Comparison of ENCODE assay signal across 9 mouse cellular contexts in genomic region chr19:11611541-11611945, GRCm38 (mm10). TPM values are rescaled to one million over a fixed set of nuclear protein-coding genes. Genes with fewer than 3 reads are reported as not detected.
DNase-seq lines count a peak whose midpoint lies in the region; ATAC-seq and TF ChIP-seq lines count a peak whose summit lies in the region.
"Had no signal": no experiment of that assay in that cellular context is flagged by ENCODE, and none has a peak within 500 bp of the region (broad histone marks: within the 10 kb centered on the region; RNA-seq: fewer than 3 reads in every experiment).

No protein-coding gene starts in this region.

- in situ Hi-C loops in ES-E14 (cut with MboI; ENCODE audit: low sequenced_read_pairs in 2 of 2, unreplicated experiment in 2 of 2): no loop called here

- H3K9ac ChIP-seq in ES-E14 (ENCODE audit: insufficient read depth, low read depth, low read length, poor library complexity, severe bottlenecking): no peak overlapping the region

- H3K27me3 ChIP-seq in heart, embryonic 10.5 days (ENCODE audit: insufficient read depth, poor library complexity, severe bottlenecking): no peaks in the 10 kb centered on the region

- intact Hi-C loops in left cerebral cortex, postnatal 25 days (cut with DNase I): loop anchor here (1.0 kb wide), 1 partner anchor 157 kb away; no protein-coding TSS in a partner anchor

- ATAC-seq in common myeloid progenitor, adult 5-6 weeks (replicated peaks; ENCODE audit: low read depth, poor library complexity, severe bottlenecking): peak; percentile 62

- H3K27ac ChIP-seq in heart, embryonic 10.5 days: no peak overlapping the region
- H3K27ac ChIP-seq in ES-E14 (ENCODE audit: insufficient read depth, low read depth, low read length, poor library complexity, severe bottlenecking): no peak overlapping the region

- no peak overlapping the region for H3K4me3 ChIP-seq in heart, embryonic 10.5 days
- no peak overlapping the region for H3K4me3 ChIP-seq in ES-E14 (ENCODE audit: insufficient read depth in 1 of 2, low read depth in 1 of 2, low read length in 2 of 2, poor library complexity in 1 of 2, severe bottlenecking in 1 of 2)

- 26% methylated on average over 6 of the region's 6 CpGs for WGBS in heart, embryonic 10.5 days

- no peaks in the 10 kb centered on the region for H3K4me1 ChIP-seq in heart, embryonic 10.5 days
- peaks cover 0 to 2% of the 10 kb centered on the region in 2 experiments; a peak in 1 of 4 replicates for H3K4me1 ChIP-seq in ES-E14 (ENCODE audit: control insufficient read depth in 2 of 2, insufficient read depth in 2 of 2, low read length in 2 of 2, poor library complexity in 1 of 2)

- H3K9me3 ChIP-seq in heart, embryonic 10.5 days: no peaks in the 10 kb centered on the region
- no peaks in the 10 kb centered on the region for H3K9me3 ChIP-seq in ES-E14 (ENCODE audit: control insufficient read depth, insufficient read depth, low read depth, low read length)

- DNase-seq in heart, postnatal 4 days: peak; percentile 16
- DNase-seq in heart, embryonic 10.5 days (ENCODE audit: low spot score): no peak
- DNase-seq in ES-E14 (ENCODE audit: low read depth, low spot score): peak; percentile 40
- DNase-seq in induced T-regulatory cell, adult 2 months (ENCODE audit: low read depth): peak; percentile 76
- peak; percentile 41 to 65 for DNase-seq in left cerebral cortex, postnatal 25 days (ENCODE audit: low spot score in 2 of 2)
- peak; percentile 56 for DNase-seq in mesoderm, embryonic 11.5 days (ENCODE audit: low read depth, low spot score)
- peak; percentile 55 for DNase-seq in telencephalon, adult 2 months (ENCODE audit: low read depth, low spot score)

- no peaks in the 10 kb centered on the region for H3K36me3 ChIP-seq in heart, embryonic 10.5 days
- H3K36me3 ChIP-seq in ES-E14 (ENCODE audit: control insufficient read depth, insufficient read depth, low read length, poor library complexity, severe bottlenecking): no peaks in the 10 kb centered on the region

TF ChIP-seq in ES-E14, 5 proteins besides CTCF, POLR2A, EP300 and RAD21:
- TF ChIP-seq HCFC1 (IDR thresholded peaks at IDR 0.05; ENCODE audit: borderline replicate concordance, insufficient read depth, low read length) (no peak), CHD2 (IDR thresholded peaks at IDR 0.05; ENCODE audit: low read depth, low read length) (no peak), ZNF384 (IDR thresholded peaks at IDR 0.05; ENCODE audit: low read depth, low read length) (no peak), MAFK (IDR thresholded peaks at IDR 0.05; ENCODE audit: insufficient read depth, low read depth, low read length) (no peak), ZC3H11A (IDR thresholded peaks at IDR 0.05; ENCODE audit: borderline replicate concordance, low read depth, low read length) (no peak)

RNA-seq across cellular contexts. Expression of gene Ms4a6d, which starts 6.9 kb away (rescaled TPM):
- total RNA-seq in heart, postnatal 4 days (2021): under 1 TPM; 0.69 to 0.72 TPM
- polyA plus RNA-seq in heart, embryonic 10.5 days (2016; fragmentation: Nextera tagmentation; extraction: Ambion mirVana): 0.41 and 0.48 TPM in 2 replicates
- total RNA-seq in ES-E14 (2012; rRNA removed): 2.3 and 4.0 TPM in 2 replicates
- 0.82 TPM in 1 of 2 replicates, not detected in the other for total RNA-seq in common myeloid progenitor, adult 5-6 weeks (2017)
- total RNA-seq in left cerebral cortex, postnatal 25 days (2021): 1 to 10 TPM; 1.2 to 1.8 TPM

RNA-seq across cellular contexts. Expression of gene Ms4a2, which starts 12.0 kb away (rescaled TPM):
- under 1 TPM; 0.36 to 0.38 TPM for total RNA-seq in heart, postnatal 4 days (2021)
- polyA plus RNA-seq in heart, embryonic 10.5 days (2016; fragmentation: Nextera tagmentation; extraction: Ambion mirVana): 0.16 and 0.31 TPM in 2 replicates
- total RNA-seq in ES-E14 (2012; rRNA removed): not detected in 2 replicates
- 54.6 and 59.7 TPM in 2 replicates for total RNA-seq in common myeloid progenitor, adult 5-6 weeks (2017)
- total RNA-seq in left cerebral cortex, postnatal 25 days (2021): not detected
- total RNA-seq: left cerebral cortex, postnatal 36 days had no signal

RNA-seq across cellular contexts. Expression of gene Ms4a3, which starts 29.1 kb away (rescaled TPM):
- total RNA-seq in heart, postnatal 4 days (2021): not detected
- not detected in 2 replicates for polyA plus RNA-seq in heart, embryonic 10.5 days (2016; fragmentation: Nextera tagmentation; extraction: Ambion mirVana)
- total RNA-seq in ES-E14 (2012; rRNA removed): not detected in 2 replicates
- 31.1 and 41.7 TPM in 2 replicates for total RNA-seq in common myeloid progenitor, adult 5-6 weeks (2017)
- total RNA-seq in left cerebral cortex, postnatal 25 days (2021): not detected
- total RNA-seq: left cerebral cortex, postnatal 36 days had no signal

RNA-seq across cellular contexts. Expression of gene Oosp2, which starts 48.8 kb away (rescaled TPM):
- not detected for total RNA-seq in heart, postnatal 4 days (2021)
- not detected in 2 replicates for polyA plus RNA-seq in heart, embryonic 10.5 days (2016; fragmentation: Nextera tagmentation; extraction: Ambion mirVana)
- not detected in 2 replicates for total RNA-seq in ES-E14 (2012; rRNA removed)
- total RNA-seq in common myeloid progenitor, adult 5-6 weeks (2017): 2.7 TPM in 1 of 2 replicates, not detected in the other
- not detected for total RNA-seq in left cerebral cortex, postnatal 25 days (2021)
- total RNA-seq: left cerebral cortex, postnatal 36 days had no signal

Comparison
In these comparisons a context has a peak if more than half of its experiments do, and no peak if none do; other contexts are left out.
1. RNA of gene Ms4a2, which starts 12.0 kb away (total RNA-seq): 54.6 to 59.7 TPM in common myeloid progenitor, adult 5-6 weeks; 0.36 to 0.38 TPM in heart, postnatal 4 days, not detected in left cerebral cortex, postnatal 25 days and not detected in ES-E14; every median in the first group is over 10 times any median in the second.
2. RNA of gene Ms4a3, which starts 29.1 kb away (total RNA-seq): 31.1 to 41.7 TPM in common myeloid progenitor, adult 5-6 weeks; not detected in heart, postnatal 4 days, not detected in ES-E14 and not detected in left cerebral cortex, postnatal 25 days; every median in the first group is over 10 times any median in the second.